Mouse (Mus musculus) heart, adult 11 months (tissue): ENCODE measurements around the gene Prkag3.
A peak's percentile ranks its signal among the peaks of the same experiment; 100 is the strongest.

Experiments
- DNase-seq: peaks from one replicate; pipeline ENCODE4 v3.0.0; 2022

Gene Prkag3

DNA sequence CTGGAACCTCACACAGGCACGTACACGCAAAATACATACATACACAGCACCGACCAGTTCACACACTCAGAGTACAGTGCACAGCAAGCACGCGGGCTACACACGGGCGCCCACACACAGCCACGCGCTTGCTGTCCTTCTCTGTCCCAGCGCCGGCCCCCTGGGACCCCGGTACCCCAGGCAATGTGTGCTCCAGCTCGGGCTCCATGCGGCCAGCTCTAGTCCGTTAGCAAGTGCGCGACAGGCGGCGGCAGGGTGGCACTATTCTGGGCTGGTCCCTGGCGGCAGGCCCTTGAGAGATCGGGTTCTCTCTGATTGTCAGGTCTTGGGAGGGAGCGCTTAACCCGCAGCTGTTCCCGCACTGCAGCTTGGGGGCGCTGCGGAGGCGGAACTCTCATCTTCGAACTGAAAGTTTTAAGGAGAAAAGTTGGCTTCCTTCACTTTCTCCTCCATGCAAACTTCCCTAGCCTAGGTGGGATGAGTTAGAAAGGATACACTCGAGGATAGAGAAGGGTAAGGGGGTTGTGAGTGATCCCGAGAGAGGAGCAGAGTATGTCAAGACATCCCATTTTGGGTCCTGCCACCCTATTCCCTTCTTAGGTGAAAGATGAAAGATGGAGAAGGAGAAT is at the start of gene Prkag3:
Gene Prkag3, minus strand, starts transcription at position 579 of the 629 bp plus-strand sequence.
- DNase-seq: peak; percentile 97

DNA sequence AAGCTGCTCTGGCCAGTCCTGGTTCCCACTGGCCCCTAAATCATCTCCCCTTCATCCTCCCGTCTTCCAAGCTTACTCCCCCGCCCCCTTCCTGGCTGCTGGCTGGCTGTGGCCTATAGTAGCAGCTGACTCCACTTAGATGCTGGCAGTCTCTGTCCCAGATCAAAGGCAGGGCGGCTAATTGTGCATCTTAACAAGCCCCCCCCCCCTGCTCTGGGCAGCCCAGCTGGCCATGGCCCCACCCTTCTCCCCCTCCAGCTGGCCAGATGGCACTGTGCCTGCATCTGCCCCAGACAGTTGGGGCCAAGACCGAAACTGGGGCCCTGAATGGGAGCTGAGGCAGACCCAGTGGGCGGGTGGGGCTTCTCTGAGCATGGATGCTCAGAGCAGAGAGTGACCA is 48.4 kb upstream of the Prkag3 start:
- DNase-seq: no peak

DNA sequence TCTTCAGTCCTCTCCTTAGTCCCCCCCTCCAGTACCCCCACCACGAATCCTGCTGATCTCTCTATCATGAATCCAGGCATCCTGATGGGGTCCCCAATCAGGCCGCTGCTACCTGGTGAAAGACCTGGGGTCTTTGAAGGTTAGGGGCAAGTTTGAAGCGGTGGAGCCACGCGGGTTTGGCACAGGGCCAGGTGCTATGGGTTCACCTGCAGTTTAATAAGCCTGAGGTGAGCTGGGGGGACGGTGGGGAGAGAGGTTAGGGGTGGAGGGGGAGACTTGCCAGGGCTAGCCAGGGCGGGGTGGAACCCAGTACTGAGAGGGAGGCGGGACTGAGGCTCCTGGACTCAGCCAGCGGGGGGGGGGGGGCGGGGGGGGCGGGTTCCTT is 46.1 kb upstream of the Prkag3 start:
- DNase-seq: no peak

DNA sequence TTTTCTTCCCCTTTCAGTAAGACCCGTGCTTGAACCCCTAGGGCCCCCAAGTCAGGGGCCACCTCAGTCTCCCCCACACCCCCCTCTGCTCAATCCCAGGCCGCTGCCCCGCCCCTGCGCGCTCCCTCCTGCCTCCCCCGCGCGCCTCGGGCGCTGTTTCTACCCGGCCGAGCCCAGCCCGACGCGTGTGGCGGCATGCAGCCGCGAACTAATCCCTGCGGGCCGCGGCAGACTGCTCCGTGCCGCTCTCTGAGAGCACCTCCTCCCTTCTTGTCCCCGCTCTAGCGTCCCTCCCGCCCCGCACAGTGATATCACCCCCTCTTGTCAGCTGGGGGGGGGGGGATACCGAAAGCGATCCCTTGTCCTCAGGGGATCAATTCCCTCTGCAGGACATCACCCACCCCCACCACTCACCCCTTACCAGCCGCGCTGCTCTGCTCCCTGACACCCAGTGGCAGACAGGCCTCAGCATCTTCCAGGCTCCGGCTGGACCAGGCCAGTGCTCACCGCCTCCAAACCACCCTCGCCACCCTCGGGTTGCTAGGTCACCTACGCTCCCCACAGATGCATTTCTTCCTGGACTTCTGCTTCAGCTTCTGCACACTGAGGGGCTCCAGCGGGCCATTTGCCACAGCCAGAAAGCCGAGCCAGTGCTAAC is 45.6 kb upstream of the Prkag3 start:
- DNase-seq: no peak

DNA sequence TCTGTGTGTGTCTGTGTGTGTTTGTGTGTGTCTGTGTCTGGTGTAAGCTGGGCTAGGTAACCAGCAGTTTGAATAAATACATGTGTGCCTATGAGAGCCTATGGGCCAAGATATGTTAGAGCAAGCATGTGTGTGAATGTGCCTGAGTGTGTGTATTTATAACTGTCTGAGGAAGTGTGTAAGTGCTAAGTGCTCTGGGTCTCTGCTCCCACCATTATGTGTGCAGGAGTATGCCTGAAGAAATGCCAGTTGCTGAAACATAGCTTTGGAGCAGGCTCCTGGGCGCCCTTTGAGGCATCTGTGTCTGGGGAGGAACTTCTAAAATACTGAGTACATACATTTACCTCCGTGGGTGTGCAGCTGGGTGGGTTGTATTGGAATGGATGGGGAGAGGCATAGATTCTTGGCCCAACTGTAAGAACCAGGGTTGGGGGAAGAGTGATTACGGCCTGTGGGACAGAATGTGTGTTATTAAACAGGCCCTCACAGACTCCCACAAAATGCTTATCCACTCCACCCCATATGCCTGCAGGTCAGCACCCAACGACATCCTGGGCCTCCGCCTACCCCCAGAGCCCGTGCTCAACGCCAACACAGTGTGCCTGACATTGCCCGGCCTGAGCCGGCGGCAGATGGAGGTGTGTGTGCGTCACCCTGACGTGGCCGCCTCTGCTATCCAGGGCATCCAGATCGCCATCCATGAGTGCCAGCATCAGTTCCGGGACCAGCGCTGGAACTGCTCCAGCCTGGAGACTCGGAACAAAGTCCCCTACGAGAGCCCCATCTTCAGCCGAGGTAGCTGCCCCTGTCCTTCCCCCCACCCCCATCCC is 44.0 kb upstream of the Prkag3 start:
- DNase-seq: no peak

DNA sequence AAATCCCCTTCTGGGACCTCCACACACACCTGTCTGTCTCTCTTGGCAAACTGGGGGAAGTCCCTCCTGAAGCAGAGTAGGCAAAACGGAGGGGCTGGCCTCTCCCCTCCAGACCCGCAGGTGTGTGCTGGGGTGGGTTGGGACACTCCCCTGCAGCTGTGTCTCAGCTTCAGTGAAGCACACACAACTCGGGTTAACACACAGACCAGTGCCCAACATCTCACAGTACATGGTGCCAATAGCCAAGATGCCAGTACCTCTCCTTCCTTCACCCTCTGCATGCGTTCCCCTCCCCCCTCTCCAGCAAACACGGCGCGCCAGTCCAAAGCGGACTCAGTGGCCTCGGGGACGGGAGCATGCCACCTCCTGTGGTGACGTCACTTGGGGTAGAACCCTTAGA is 42.2 kb upstream of the Prkag3 start, which contains the start of gene Wnt10a:
Gene Wnt10a, plus strand, starts transcription at position 268 of the 400 bp plus-strand sequence.
- DNase-seq: peak; percentile 88

DNA sequence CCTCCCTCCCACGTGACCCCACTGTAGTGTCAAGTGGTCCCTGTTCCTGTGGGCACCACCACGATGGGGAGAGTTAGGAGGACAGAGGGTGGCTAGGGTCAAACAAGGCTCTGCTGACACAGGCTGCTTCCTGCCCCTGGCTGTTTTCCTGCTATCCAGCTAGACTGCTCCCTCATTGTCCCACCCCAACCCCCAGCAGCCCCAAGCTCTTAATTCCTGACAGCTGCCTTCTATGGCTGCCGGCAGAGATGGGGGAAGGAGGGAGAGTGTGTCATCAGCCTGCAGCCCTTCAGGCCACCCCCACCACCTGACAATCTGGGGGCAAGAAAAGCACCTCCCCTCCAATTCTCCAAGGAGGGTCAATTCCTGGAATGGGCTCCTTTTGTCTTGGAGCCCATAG is 41.1 kb upstream of the Prkag3 start:
- DNase-seq: no peak

DNA sequence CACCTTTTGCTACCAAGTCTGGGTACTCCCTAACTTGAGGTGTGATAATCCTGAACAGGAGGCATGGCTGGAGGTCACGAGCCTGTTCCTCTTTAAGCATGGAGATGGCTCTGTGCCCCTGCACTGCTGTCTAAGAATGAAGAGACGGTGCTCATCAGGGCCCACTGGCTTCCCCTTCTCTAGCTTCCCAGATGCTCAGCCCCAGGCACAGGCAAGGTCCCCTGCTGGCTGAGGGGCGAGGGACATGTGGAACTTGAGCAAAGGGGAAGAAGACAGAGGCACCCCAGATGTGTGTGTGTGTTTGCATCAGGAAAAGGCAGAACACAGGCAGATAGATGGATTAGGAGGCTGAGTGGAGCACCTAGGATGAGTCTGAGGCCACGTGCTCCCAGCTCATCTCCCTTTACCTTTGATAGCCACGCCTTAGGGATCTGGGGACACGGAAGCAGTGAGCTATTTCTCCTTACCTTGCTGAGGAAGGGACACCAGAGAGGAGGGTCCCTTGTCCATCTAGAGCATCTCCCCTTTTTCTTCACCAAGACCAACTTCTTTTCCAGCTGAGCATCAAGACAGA is 39.7 kb upstream of the Prkag3 start:
- no peak for DNase-seq

DNA sequence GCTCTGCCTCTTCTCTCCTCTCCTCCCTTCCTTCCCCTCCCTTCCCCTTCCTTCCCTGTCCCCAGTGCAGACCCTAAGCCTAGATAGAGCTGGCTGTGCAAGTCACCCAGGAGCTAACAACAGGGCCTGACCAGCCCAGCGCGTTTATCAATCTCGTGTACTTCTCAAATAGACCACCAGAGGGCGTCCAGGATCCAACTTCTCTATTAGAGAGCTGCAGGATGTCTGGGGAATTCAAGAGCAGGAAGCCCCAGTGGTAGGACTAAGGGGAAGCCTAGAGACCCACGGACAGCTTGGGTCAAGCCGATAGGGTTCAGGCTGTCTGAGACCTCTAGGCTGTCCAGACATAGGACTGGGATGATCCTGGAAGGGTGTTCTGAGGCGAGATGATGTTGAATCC is 38.8 kb upstream of the Prkag3 start:
- DNase-seq: peak; percentile 95

DNA sequence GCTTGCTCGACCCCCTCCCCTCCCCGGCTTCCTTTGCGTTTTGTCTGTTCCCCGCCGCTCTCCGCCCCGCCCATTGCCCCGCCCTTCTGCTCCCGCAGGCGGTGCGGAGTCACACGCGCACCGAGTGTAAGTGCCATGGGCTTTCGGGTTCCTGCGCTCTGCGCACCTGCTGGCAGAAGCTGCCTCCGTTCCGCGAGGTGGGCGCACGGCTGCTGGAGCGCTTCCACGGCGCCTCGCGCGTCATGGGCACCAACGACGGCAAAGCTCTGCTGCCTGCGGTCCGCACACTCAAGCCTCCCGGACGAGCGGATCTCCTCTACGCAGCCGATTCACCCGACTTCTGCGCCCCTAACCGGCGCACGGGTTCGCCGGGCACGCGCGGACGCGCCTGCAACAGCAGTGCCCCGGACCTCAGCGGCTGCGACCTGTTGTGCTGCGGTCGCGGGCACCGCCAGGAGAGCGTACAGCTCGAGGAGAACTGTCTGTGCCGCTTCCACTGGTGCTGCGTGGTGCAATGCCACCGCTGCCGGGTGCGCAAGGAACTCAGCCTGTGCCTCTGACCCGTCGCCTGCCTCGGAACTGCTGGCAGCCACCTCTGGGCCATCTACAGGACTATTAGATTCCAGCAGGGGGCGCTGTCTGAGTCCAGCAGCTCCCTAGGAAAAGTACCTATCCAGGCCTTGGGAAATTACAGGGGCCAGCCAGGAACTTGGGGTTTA is 35.2 kb upstream of the Prkag3 start:
- DNase-seq: peak; percentile 93

DNA sequence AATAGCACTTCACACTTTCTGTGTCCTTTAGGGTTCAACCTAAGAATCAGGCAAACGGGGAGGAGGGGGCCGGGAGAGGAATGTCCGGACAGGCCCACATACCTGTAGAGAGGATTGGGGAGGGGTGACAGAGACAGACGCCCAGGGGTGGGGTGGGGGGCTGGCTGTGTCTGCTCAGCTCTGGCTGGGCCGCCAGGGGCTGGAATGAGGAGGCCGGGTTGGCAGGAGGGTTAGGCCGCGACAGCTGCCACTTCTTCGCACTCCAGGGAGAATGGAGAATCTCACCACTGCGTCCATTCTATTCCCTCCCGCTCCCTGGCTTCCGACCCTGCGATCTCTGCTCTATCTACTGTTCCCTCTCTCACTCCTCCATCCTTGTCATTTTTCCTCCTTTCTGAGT is 34.5 kb upstream of the Prkag3 start:
- DNase-seq: no peak

DNA sequence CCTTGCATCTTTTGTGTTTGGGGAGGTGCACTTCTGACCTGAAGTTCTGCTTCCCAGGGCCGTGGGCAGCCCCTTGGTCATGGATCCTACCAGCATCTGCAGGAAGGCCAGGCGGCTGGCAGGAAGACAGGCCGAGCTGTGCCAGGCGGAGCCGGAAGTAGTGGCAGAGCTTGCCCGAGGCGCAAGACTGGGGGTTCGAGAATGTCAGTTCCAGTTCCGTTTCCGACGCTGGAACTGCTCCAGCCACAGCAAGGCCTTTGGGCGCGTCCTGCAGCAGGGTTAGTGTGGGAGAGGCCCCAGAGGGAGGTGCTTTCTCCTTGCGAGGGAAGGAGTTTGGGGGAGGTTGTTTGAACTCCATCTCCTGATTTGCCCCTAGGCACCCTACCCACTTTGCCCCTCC is 33.0 kb upstream of the Prkag3 start:
- no peak for DNase-seq

DNA sequence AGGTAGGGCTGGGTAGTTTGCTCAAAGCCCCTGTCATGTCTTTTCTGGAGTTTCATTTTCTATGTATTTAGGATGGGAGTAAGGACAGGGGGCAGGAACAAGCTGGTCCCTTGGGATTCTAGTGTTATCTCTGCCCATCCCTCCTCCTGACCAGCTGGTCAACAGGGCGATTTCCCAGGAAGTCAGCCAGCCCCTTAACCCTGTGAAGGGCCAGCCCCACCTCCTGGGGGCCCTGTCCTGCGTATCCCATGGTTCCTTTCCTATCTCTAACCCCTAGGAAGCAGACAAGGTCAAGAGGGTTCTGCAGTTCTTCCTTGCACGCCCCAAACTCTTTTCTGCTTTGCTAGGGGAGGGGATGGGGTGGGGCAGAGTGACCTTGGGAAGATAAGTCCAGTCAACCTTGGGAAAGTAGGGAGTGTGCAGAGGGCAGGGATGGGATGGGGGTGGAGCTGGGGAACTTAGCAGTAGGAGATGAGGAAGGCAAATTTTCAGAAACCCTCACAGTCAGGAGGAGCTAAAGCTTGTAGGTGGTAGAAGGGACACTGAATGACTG is 30.0 kb upstream of the Prkag3 start:
- no peak for DNase-seq

DNA sequence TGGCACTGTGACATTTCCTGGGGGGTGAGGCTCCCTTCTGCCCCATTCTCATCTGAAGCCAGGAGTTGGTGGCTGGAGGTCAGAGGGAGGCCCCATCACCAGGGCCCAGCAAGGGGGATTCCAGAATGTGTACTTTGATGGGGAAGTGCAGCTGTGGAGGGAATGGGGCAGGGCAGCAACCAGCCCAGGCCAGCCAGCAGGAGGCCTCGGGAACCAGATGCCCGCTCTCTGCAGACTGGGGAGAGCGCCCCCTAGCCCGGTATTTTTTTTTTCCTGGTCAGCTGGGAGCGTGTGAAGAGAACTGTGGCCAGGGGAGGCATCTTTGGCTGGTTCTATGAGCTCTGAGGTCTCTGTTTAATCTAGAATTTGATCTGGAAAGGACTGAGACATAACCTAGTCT is 26.8 kb upstream of the Prkag3 start:
- peak; percentile 91 for DNase-seq

DNA sequence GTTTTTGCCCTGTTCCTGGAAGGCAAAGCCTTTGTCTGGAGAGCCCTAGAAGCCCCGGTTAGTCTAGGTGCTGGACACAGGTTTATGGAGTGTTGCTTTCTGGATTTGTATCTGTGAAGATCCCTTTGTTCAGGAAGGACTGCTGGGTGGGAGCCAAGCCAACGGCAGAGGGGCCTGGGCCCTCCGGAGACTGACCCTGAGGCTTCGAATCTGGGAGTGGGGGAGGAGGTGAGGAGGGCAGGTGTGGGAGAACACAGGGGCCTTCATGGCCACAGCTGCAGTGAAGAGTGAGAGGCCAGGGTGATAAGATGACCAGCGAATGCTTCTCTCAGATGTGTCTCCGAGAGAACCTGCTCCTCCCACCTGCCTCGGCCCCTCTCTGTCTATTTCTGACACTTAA is 25.0 kb upstream of the Prkag3 start:
- peak; percentile 90 for DNase-seq

DNA sequence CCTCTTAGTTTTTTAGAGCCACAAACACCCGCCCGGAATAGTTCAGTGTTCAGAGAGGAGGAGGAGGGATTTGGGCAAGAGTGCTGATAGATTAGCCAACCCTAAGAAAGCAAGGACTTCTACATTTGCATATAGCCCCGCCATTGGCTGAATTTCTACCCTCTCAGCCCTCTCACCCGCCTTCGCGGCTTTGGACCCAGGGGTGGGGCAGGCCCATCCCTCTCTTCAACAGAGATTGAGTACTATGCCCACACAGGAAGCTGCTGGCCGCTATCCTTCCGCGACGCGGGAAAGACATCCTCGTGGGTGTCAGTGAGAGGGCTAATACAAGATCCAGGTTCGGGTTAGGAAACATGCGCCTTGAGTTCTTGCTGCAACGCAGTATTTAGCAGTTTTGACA is 24.1 kb upstream of the Prkag3 start:
- DNase-seq: peak; percentile 99

DNA sequence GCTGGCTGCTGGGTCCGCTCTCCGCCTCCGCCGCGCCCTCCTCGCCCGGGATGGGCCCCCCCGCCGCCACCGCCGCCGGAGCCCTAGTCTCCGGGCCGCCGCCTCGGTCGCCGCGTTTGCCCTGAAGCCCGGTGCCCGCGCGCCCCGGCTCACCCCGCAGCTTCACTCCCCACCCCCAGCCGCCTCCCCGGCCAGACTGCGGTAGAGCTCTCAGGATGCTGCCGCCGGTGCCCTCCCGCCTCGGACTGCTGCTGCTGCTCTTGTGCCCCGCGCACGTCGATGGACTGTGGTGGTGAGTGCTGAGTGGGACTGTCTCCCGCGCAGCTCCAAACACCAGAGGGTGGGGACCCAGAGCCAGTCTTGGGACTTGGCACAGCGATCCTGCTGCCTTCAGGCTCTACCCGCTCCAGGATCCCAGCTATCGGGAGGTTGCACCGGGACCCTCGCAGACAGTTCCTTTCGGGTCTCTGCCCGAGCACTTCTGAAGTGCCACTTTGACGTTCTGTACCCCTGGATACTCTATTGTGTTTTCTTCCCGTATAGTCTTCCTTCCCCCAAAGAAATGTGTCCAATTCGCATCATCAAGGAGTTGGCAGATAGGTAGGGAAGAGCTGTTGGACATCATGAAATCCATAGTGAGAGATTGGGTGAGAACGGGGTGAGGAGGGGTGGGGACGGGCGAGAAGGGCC is 23.1 kb upstream of the Prkag3 start:
- peak; percentile 95 for DNase-seq

DNA sequence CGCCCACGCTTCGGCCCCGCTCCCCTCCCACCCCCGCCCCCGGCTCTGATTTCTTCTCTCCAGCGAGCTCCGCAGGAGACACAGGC is 22.7 kb upstream of the Prkag3 start, which contains the start of gene Wnt6:
Gene Wnt6, plus strand, starts transcription at position 48 of the 86 bp plus-strand sequence.
- no peak for DNase-seq

DNA sequence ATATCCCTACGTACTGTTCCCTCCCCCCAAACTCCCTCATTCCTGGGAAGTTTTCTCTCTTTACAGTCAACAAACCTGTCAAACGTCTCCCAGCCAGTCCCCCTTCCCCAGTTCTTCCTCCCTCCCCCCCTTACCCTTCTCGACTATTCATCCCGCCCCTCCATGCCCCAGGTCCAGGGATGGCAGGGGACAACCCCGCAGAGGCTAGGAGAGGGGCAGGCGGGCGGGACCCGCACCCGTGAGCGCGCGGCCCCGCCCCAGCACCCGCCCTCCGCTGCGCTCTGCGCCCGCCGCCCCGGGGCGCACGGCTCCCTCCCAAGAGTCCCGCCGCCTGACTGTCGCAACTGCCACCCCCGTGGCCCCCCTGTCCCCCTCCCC is 22.4 kb upstream of the Prkag3 start:
- peak; percentile 90 for DNase-seq

DNA sequence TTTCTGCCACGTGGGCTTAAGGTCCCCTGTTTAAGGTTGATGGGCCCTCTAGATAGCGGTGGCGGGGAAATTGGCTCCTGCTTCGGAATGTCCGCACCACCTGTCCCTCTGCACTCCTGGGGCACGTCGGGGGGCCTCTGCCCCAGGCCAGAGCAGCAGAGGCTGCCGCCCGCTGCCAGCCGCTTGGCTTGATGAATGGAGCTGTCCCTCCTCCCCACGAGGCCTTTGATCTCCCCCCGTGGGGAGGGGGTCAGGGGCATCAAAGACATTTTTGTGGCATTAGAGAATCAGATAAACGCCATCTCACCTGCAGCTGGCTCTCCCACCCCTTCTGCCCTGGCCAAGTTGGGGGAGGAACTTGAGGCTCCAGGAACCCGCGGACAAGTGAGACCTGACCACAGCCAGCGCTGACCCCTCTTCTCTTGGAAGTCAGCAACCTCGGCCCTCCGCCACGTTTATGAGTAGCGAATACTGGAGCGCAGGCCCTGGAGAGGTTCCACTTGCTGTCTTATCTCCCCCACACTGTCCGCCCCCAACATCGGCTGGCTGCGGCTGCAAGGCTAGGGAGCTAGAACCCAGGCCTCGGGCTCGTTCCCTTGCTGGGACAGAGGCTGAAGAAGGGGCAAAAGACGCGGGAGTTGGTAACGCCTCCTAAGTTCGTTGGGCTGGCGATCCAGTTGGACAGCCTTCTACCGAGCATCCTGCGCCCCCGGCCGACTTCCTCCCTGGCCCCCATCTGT is 21.9 kb upstream of the Prkag3 start:
- DNase-seq: peak; percentile 90

DNA sequence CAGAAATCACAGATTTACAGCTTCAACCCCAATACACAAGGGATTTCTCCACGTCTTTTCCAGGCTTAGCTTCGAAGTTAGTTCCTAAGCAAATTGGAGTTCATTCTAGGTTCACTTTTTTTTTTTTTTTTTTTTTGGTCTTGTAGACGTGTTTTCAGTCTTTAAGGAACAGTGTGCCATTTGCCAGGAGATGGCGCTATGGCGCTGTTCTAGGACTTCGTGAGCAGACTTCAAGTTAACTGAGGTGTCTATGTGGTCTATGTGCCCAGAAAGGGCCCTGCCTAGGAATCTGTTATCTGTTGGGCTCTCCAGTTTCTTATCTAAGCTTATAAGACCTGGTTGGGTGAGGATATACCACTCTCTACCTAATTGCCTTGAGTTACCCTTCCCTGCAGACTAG is 14.1 kb upstream of the Prkag3 start:
- DNase-seq: peak; percentile 92

DNA sequence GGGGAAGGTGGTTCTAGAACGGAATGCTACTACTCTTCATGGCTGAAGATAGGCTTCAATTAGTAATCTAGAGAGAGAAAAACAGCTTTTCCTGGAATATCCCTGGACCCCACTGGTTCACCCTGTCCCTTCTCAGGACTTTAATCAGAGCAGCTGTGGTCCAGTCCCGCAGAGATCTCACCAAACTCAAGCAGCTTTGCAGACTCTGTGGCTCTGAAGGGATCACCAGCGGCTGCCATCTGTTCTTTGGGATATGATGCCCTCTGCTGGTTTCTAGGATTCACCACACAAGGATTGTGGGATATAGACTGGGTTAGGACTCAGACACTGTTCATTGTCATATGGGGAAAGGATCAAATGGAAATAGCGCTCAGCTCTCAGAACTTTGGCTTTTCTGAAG is 10.8 kb upstream of the Prkag3 start:
- peak; percentile 98 for DNase-seq
